Mouse (Mus musculus) right cerebral cortex, adult 2 months (tissue): ENCODE data around the gene Gm4707.
"Not testable (repeated sequence)": the region's sequence is repeated elsewhere in the genome, so short reads cannot be mapped to it uniquely, and the experiment has no call there.

Experiments
- DNase-seq, 2 experiments: peaks; one replicate each; pipeline ENCODE4 v3.0.0; 2021 to 2022; ENCODE audit warnings: low spot score in 2 of 2

Gm4707 gene

DNA sequence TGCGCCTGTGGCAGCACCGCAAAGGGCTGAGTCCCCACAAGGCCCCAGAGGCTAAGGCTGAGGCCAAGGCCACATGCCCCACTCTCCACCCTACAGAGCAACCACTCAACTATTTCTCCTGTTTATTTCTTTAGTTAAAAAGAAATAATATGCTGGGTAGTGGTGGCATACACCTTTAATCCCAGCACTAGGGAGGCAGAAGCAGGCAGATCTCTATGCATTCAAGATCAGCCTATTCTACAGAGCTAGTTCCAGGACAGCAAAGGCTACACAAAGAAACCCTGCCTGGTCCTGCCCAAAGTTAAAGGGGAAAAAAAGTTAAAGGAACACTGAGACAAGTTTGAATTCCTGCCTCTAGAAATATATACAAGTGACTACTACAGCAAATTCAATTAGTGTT, at the start of gene Gm4707:
TSS of gene Gm4707 (minus strand) at position 101 of the 400 bp plus-strand sequence.
- DNase-seq, result no peak

- no peak for DNase-seq
Observed at GRCm38 (mm10) chr17:71506832-71507231, 47.1 kb upstream of the Gm4707 start.

DNA sequence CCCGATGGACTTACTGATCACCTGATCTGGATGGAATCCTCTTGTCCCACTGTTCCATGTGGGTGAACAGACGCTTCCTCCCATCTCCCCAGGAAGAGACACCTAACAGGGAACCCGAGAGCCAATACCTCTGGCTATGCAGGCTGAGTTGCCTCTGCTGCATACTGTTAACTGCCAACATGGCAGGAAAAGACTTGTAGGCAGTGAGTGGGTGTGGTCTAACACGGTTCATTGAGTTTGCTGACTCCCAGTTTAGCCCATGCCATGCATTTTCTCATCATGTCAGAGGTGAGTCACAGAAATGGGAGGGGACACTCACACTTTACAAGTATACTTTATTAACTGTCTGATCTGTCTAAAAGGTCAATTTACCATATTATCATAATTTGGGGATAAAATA, 36.1 kb upstream of the Gm4707 start:
- no peak for DNase-seq

DNA sequence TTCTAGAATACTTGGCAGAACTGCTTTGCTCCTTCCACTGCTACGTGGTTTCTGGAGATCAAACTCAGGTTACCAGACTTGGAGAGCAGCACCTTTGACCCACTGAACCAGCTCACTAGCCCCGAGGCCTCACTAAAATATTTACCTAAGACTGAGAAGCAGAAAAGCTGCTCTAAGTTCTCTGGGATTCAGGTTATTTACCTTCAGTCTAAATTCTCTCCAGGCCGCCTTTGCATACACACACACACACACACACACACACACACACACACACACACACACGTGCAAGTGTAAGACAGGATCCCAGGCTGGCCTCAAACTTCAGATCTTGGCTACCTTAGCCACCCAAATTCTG, 31.6 kb upstream of the Gm4707 start:
- no peak for DNase-seq

- DNase-seq, result no peak
Observed at GRCm38 (mm10) chr17:71490666-71491331, 31.1 kb upstream of the Gm4707 start.

DNA sequence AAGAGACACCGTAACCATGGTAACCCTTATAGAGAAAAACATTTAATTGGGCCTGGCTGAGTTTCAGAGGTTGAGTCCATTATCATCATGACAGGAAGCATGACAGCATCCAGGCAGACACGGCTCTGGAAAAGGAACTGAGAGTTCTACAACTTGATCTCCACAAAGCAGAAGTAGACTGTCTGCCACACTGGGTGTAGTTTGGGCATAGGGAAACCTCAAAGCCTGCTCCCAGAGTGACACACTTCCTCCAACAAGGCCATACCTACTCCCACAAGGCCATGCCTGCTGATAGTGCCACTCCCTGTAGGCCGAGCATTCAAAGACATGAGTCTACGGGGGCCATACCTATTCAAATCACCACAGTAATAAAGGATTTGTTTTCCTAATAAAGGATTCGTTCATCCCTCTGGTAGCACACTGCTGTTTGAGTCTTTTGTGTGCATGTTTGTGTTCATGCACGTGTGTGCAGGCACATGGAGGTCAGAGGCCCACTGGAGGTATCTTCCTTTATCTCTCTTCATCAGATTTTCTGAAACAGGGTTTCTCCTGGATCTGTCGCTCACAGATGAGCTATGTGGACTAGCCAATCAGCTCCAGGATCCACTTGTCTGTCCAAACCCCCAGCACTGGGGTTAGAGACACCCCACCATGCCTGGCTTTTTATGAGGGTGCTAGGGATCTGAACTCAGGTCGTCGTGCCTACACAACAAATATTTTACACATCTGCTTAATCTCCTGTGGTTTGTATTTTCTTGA, 30.2 kb upstream of the Gm4707 start:
- DNase-seq, result no peak

DNA sequence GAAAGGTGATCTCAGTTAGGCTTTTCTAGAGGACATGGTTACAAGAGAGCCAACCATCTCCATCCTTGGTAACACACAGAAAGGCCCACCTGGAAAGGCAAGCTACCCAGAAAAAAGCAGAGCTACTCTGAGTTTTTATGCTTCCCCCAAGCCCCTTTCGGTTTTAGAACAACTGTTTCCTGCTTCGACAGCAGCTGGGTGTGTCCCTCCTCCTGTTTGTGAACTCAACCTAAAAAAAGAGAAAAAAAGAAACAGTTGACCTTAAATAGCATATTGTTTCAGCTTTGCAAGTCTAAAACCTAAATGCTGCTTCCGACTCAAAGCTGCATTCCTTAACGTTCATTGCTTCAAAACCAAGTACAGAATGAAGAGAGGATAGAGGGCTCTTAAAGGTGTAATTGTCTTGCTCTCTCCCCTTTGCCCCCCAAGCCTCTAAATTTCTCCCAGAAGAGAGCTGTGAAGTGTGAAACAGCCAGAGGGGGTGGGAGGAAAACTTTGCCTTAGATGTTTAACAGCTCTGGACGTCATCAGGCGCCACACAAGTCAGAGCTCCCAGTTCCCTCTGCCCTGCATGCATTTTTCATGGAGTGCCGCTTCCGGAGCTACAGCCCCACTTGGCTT, 26.6 kb upstream of the Gm4707 start:
- DNase-seq, result no peak

DNA sequence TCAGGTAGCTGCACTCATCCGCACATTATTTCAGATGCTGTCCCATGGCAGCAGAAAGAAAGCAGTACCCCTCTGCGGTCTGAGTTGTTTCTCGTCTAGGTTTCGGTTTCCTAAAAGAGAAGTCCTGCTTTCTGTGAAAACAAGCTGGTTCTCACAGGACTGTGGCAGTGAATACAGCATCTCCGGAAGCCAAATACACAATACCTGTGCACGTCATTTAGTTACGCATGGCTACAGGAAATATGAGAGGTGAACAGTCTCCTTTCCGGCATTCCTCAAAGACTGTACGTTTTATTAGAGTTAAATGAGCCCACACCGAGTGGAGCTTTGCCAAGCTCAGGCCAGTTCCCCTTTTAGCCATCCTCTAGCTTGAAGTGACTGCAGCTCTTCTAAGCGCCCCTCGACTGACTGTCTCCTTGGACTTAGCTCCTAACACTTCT, 26.1 kb upstream of the Gm4707 start:
- no peak for DNase-seq

DNA sequence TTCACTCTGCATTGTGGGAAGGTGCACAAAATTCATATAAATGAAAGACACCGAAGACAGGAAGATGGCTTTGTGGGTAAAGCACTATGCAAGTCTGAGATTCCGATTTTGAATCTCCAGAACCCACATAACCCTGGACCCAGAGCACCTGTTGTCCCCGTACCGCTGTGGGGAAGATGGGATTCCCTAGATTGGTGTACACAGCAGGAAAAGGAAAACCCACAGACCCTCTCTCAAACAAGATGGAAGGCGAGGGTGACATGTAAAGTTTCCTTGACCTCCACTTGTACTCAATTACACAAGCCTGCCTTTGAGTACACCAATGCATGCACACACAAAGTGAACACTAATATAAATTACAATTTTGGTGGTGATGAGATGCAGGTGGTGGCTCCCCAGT, 25.0 kb upstream of the Gm4707 start:
- no peak for DNase-seq

GRCm38 (mm10) chr17:71483418-71484060, 23.8 kb upstream of the Gm4707 start:
- no peak for DNase-seq

- no peak for DNase-seq
Observed at GRCm38 (mm10) chr17:71479381-71479901, 19.7 kb upstream of the Gm4707 start.

- no peak for DNase-seq
Observed at GRCm38 (mm10) chr17:71477481-71477880, 17.8 kb upstream of the Gm4707 start.

GRCm38 (mm10) chr17:71476346-71477020, 16.8 kb upstream of the Gm4707 start:
- no peak for DNase-seq

GRCm38 (mm10) chr17:71475705-71476089, 16.0 kb upstream of the Gm4707 start:
- peak; percentile 67 to 71 for DNase-seq

DNA sequence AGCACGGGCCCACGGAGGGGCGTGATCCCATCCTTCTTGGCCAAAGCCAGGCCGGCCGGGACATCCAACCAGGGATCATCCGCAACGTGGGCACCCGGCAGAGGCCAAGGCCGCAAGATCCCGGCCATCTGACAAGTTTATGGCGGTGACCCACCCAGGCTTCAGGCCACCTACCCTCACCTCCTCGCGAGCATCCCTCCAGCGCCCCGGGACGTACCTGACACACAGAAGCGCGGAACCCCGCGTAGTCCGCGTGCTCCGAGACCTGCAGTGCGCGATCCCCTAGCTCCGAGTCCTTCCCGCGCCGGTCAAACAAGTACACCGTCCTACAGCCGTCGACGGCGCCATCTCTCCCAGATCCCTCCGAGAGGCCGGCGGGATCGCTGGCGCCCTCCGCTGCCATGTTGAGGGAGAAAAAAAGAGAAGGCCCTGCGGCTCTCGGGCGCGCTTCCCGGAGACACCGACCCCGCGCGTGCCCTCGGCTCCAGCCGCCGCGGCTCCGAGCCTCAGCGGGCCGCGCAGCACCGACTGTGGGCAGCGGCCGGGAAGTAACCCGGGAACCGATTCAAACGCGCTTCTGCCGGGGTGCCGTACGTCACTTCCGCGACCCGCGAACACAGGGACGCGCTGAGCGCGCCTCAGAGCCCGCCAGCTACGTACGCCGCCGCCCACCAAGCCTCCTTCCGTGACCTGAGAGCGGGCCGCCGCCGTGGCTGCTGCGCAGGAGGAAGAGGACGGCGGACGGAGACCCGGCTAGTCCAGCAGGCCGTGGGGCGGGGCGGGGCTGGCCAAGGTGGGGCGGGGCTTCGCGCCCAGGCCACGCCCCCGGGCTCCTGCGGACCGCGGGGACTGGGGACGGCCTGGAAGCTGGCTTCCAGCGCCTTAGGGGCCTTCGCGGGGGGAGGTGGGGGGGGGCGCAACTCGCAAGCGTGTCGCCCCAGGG, 15.3 kb upstream of the Gm4707 start, which contains the start of gene Smchd1:
TSS of gene Smchd1 (minus strand) at position 582 of the 943 bp plus-strand sequence.
- peak; percentile 91 to 92 for DNase-seq

DNA sequence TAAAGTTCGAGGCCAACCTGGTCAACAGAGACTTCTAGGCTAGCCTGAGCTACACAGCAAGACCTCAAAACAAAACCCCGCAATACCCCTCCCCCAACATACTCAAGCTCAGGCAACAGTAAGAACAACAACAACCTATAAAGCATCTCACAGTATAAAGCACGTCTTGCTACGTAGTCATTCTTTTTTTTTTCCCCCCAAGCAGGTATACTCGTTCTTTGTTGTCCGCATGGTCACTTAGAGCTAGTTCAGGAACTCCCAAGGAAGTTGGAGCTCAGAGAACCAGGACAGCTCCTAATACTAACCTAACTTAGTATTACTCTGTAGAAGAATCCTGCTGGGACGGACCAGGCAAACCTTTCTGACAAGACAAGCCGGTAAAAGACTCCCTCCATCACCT, 14.4 kb upstream of the Gm4707 start:
- no peak for DNase-seq

DNA sequence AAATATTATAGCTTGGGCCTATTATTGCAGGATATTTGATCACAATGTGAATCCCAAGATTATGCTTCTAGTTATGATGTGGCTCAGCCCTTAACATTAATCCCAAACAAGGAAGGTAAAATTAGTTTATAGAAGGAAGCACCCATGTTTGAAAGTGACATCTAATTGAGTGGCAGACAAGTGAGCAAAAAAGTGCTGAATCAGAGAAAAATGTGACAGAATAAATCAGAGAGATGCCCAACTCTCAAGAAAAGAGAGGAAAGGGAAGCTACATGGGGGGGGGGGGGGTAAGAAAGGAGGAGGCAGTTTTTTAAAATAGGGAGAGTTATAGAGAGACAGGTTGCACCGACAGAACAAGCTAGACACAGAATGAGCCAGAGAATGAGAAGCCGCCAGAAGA, 11.5 kb upstream of the Gm4707 start:
- no peak for DNase-seq

GRCm38 (mm10) chr17:71460312-71460711, 594 bp upstream of the Gm4707 start:
- no peak for DNase-seq

DNA sequence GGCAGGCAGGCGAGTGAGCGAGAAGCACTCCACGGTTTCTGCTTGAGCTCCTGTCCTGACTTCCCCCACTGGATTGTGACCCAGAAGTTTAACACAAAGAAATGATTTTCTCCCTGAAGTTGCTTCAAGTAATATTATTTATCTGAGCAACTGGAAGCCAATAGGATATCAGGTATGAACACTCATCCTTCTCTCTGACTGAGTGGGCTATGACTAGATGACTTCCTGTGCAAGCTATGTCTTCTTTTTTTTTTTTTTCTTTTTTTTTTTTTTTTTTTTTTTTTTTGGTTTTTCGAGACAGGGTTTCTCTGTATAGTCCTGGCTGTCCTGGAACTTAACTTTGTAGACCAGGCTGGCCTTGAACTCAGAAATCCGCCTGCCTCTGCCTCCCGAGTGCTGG, 2.4 kb downstream of the Gm4707 start:
- DNase-seq, result not testable (repeated sequence)

GRCm38 (mm10) chr17:71445191-71445590, 14.5 kb downstream of the Gm4707 start:
- DNase-seq, result no peak
